Mouse (Mus musculus): ENCODE measurements around the gene Urad. TPM values are rescaled to one million over a fixed set of nuclear protein-coding genes. Genes with fewer than 3 reads are reported as not detected.

Gene Urad
- total RNA-seq (2021) = 10 to 100 TPM in 1 of 2 experiments, 1 to 10 TPM in 1; 6.1 to 14.8 TPM
- long read RNA-seq, experiment 1, transcript Urad-201 (2 exons, 766 nt) = major isoform, 5 of 7 reads
- long read RNA-seq, experiment 1, partial matches to known transcripts = 0 of 7 reads
- long read RNA-seq, experiment 1, other reads (novel, unspliced or antisense) = 2 of 7 reads
- long read RNA-seq, experiment 2 = 0 reads

GRCm38 (mm10) chr5:147322183-147322582, at the start of gene Urad:
Urad (minus strand) TSS chr5:147322440.
- no peak for DNase-seq

GRCm38 (mm10) chr5:147370276-147370675, 48.0 kb upstream of the Urad start:
- no peak for DNase-seq

- peak; percentile 27 for DNase-seq
These were observed 46.0 kb upstream of the Urad start for GRCm38 (mm10) chr5:147368221-147368620.

- DNase-seq = no peak
These were observed 43.9 kb upstream of the Urad start for GRCm38 (mm10) chr5:147365995-147366765.

GRCm38 (mm10) chr5:147363054-147363453, 40.8 kb upstream of the Urad start:
- DNase-seq = no peak

- DNase-seq = no peak
These were observed 36.2 kb upstream of the Urad start for GRCm38 (mm10) chr5:147358481-147358880.

- DNase-seq = peak; percentile 30
These were observed 35.3 kb upstream of the Urad start for GRCm38 (mm10) chr5:147357536-147357935.

GRCm38 (mm10) chr5:147356260-147357055, 34.2 kb upstream of the Urad start:
- DNase-seq = no peak

- no peak for DNase-seq
These were observed 33.5 kb upstream of the Urad start for GRCm38 (mm10) chr5:147355788-147356187.

- no peak for DNase-seq
These were observed 32.7 kb upstream of the Urad start for GRCm38 (mm10) chr5:147354985-147355384.

- DNase-seq = no peak
These were observed 32.0 kb upstream of the Urad start for GRCm38 (mm10) chr5:147354161-147354780.

- no peak for DNase-seq
These were observed 29.7 kb upstream of the Urad start for GRCm38 (mm10) chr5:147351931-147352330.

- no peak for DNase-seq
These were observed 23.7 kb upstream of the Urad start for GRCm38 (mm10) chr5:147345981-147346380.

GRCm38 (mm10) chr5:147343904-147344303, 21.7 kb upstream of the Urad start:
- DNase-seq = no peak

GRCm38 (mm10) chr5:147342901-147343300, 20.7 kb upstream of the Urad start:
- DNase-seq = no peak

GRCm38 (mm10) chr5:147340741-147341414, 18.6 kb upstream of the Urad start:
- DNase-seq = no peak

- no peak for DNase-seq
These were observed 17.3 kb upstream of the Urad start for GRCm38 (mm10) chr5:147339560-147339959.

- DNase-seq = no peak
These were observed 16.7 kb upstream of the Urad start for GRCm38 (mm10) chr5:147338967-147339366.

- DNase-seq = no peak
These were observed 10.5 kb upstream of the Urad start for GRCm38 (mm10) chr5:147332711-147333110.

GRCm38 (mm10) chr5:147331547-147331946, 9.3 kb upstream of the Urad start:
- DNase-seq = peak; percentile 64

- DNase-seq = no peak
These were observed 7.7 kb upstream of the Urad start for GRCm38 (mm10) chr5:147329946-147330345.

- no peak for DNase-seq
These were observed 5.4 kb upstream of the Urad start for GRCm38 (mm10) chr5:147327636-147328035.

Measured in adrenal gland, postnatal 10 days (tissue).